Mouse (Mus musculus): ENCODE results near the gene Foxe3. TPM values are rescaled to one million over a fixed set of nuclear protein-coding genes. Genes with fewer than 3 reads are reported as not detected.

Gene Foxe3
- polyA plus RNA-seq, 1 experiment from 2014 or later = not detected

- H3K4me2 ChIP-seq = no peak overlapping the region
- no peaks in the 10 kb centered on the region for H3K4me1 ChIP-seq (replicated peaks)
- no peak overlapping the region for H3K27ac ChIP-seq (replicated peaks)
- H3K4me3 ChIP-seq = no peak overlapping the region
- ATAC-seq (ENCODE audit: low FRiP score, low read depth) = no peak
- H3K36me3 ChIP-seq = no peaks in the 10 kb centered on the region
- 0 out of 2 replicates have a peak, but pooled peaks cover 8% of the 10 kb centered on the region for H3K27me3 ChIP-seq
- 46% methylated on average over 8 of the region's 8 CpGs for WGBS
- H3K9me3 ChIP-seq = no peaks in the 10 kb centered on the region
- H3K9ac ChIP-seq = no peak overlapping the region
These were observed 16.8 kb upstream of the Foxe3 start for GRCm38 (mm10) chr4:114942583-114942982.

GRCm38 (mm10) chr4:114942112-114942511 is 16.3 kb upstream of the Foxe3 start:
- H3K9ac ChIP-seq = no peak overlapping the region
- no peaks in the 10 kb centered on the region for H3K36me3 ChIP-seq
- no peak for ATAC-seq (ENCODE audit: low FRiP score, low read depth)
- no peak overlapping the region for H3K4me2 ChIP-seq
- 0 out of 2 replicates have a peak, but pooled peaks cover 11% of the 10 kb centered on the region for H3K27me3 ChIP-seq
- no peaks in the 10 kb centered on the region for H3K4me1 ChIP-seq (replicated peaks)
- no peak overlapping the region for H3K27ac ChIP-seq (replicated peaks)
- no peak overlapping the region for H3K4me3 ChIP-seq
- WGBS = 35% methylated on average over 4 of the region's 4 CpGs
- H3K9me3 ChIP-seq = no peaks in the 10 kb centered on the region

GRCm38 (mm10) chr4:114941311-114941710 is 15.5 kb upstream of the Foxe3 start:
- ATAC-seq (ENCODE audit: low FRiP score, low read depth) = no peak
- Histone ChIP-seq H3K9ac (no peak overlapping the region), H3K9me3 (no peaks in the 10 kb centered on the region), H3K36me3 (no peaks in the 10 kb centered on the region), H3K4me1 (replicated peaks) (no peaks in the 10 kb centered on the region), H3K27me3 (0 out of 2 replicates have a peak, but pooled peaks cover 9% of the 10 kb centered on the region), H3K4me3 (no peak overlapping the region), H3K27ac (replicated peaks) (no peak overlapping the region), H3K4me2 (no peak overlapping the region)
- WGBS = 73% methylated on average over 4 of the region's 4 CpGs

- no peak for ATAC-seq (ENCODE audit: low FRiP score, low read depth)
- WGBS = 55% methylated on average over 3 of the region's 3 CpGs
- Histone ChIP-seq H3K27ac (replicated peaks) (no peak overlapping the region), H3K9me3 (no peaks in the 10 kb centered on the region), H3K36me3 (no peaks in the 10 kb centered on the region), H3K4me3 (no peak overlapping the region), H3K9ac (no peak overlapping the region), H3K4me2 (no peak overlapping the region), H3K4me1 (replicated peaks) (no peaks in the 10 kb centered on the region), H3K27me3 (peaks cover 7% of the 10 kb centered on the region; the same call in 1 of the 2 replicates)
These were observed 12.4 kb upstream of the Foxe3 start for GRCm38 (mm10) chr4:114938248-114938647.

- ATAC-seq (ENCODE audit: low FRiP score, low read depth) = no peak
- 63% methylated on average over 4 of the region's 4 CpGs for WGBS
- Histone ChIP-seq H3K4me3 (no peak overlapping the region), H3K4me1 (replicated peaks) (no peaks in the 10 kb centered on the region), H3K27me3 (peaks cover 7% of the 10 kb centered on the region; the same call in 1 of the 2 replicates), H3K9ac (no peak overlapping the region), H3K9me3 (no peaks in the 10 kb centered on the region), H3K4me2 (no peak overlapping the region), H3K36me3 (no peaks in the 10 kb centered on the region), H3K27ac (replicated peaks) (no peak overlapping the region)
These were observed 11.7 kb upstream of the Foxe3 start for GRCm38 (mm10) chr4:114937459-114938047.

- no peak overlapping the region for H3K4me2 ChIP-seq
- H3K9me3 ChIP-seq = no peaks in the 10 kb centered on the region
- no peak overlapping the region for H3K27ac ChIP-seq (replicated peaks)
- H3K9ac ChIP-seq = no peak overlapping the region
- H3K4me1 ChIP-seq (replicated peaks) = no peaks in the 10 kb centered on the region
- peaks cover 16% of the 10 kb centered on the region for H3K27me3 ChIP-seq
- ATAC-seq (ENCODE audit: low FRiP score, low read depth) = no peak
- WGBS = 93% methylated on average over 6 of the region's 6 CpGs
- no peak overlapping the region for H3K4me3 ChIP-seq
- H3K36me3 ChIP-seq = no peaks in the 10 kb centered on the region
These were observed 8.4 kb upstream of the Foxe3 start for GRCm38 (mm10) chr4:114934188-114934587.

- H3K27me3 ChIP-seq = peaks cover 24% of the 10 kb centered on the region
- no peak overlapping the region for H3K4me2 ChIP-seq
- no peak for ATAC-seq (ENCODE audit: low FRiP score, low read depth)
- no peak overlapping the region for H3K9ac ChIP-seq
- H3K36me3 ChIP-seq = no peaks in the 10 kb centered on the region
- H3K4me1 ChIP-seq (replicated peaks) = no peaks in the 10 kb centered on the region
- no peak overlapping the region for H3K27ac ChIP-seq (replicated peaks)
- no peak overlapping the region for H3K4me3 ChIP-seq
- whole genome bisulfite sequencing = 93% methylated on average over 4 of the region's 4 CpGs
- H3K9me3 ChIP-seq = no peaks in the 10 kb centered on the region
These were observed 6.9 kb upstream of the Foxe3 start for GRCm38 (mm10) chr4:114932747-114933146.

GRCm38 (mm10) chr4:114929155-114929554 is 3.3 kb upstream of the Foxe3 start:
- no peaks in the 10 kb centered on the region for H3K9me3 ChIP-seq
- no peak overlapping the region for H3K9ac ChIP-seq
- ATAC-seq (ENCODE audit: low FRiP score, low read depth) = no peak
- no peak overlapping the region for H3K27ac ChIP-seq (replicated peaks)
- H3K27me3 ChIP-seq = peaks cover 58% of the 10 kb centered on the region
- no peak overlapping the region for H3K4me3 ChIP-seq
- H3K36me3 ChIP-seq = no peaks in the 10 kb centered on the region
- 24% methylated on average over 15 of the region's 15 CpGs for WGBS
- peaks cover 13% of the 10 kb centered on the region for H3K4me1 ChIP-seq (replicated peaks)
- no peak overlapping the region for H3K4me2 ChIP-seq

GRCm38 (mm10) chr4:114924971-114925916 is 569 bp downstream of the Foxe3 start:
- Histone ChIP-seq H3K27ac (replicated peaks) (no peak overlapping the region), H3K27me3 (peaks cover 89% of the 10 kb centered on the region), H3K9me3 (no peaks in the 10 kb centered on the region), H3K4me1 (replicated peaks) (peaks cover 13% of the 10 kb centered on the region), H3K9ac (no peak overlapping the region), H3K36me3 (no peaks in the 10 kb centered on the region), H3K4me3 (peak overlapping the region; percentile 39), H3K4me2 (peak overlapping the region; percentile 66)
- under 1% methylated on average over 101 of the region's 125 CpGs for WGBS
- peak; percentile 37; the same call in 1 of the 2 replicates for ATAC-seq (ENCODE audit: low FRiP score, low read depth)

- Histone ChIP-seq H3K9ac (no peak overlapping the region), H3K27ac (replicated peaks) (no peak overlapping the region)
These were observed 8.7 kb downstream of the Foxe3 start for GRCm38 (mm10) chr4:114917091-114917490.

GRCm38 (mm10) chr4:114916056-114916455 is 9.8 kb downstream of the Foxe3 start:
- H3K4me3 ChIP-seq = no peak overlapping the region
- no peak overlapping the region for H3K4me2 ChIP-seq
- no peak overlapping the region for H3K27ac ChIP-seq (replicated peaks)
- peaks cover 86% of the 10 kb centered on the region for H3K27me3 ChIP-seq
- no peak overlapping the region for H3K9ac ChIP-seq
- ATAC-seq (ENCODE audit: low FRiP score, low read depth) = no peak
- H3K4me1 ChIP-seq (replicated peaks) = no peaks in the 10 kb centered on the region; the same call in 1 of the 2 replicates
- no peaks in the 10 kb centered on the region for H3K36me3 ChIP-seq
- H3K9me3 ChIP-seq = no peaks in the 10 kb centered on the region
- WGBS = 37% methylated on average over 4 of the region's 4 CpGs

More at GRCm38 (mm10) chr4:114917091-114917490, 8.7 kb downstream of the Foxe3 start:
- Histone ChIP-seq H3K4me1 (replicated peaks) (no peaks in the 10 kb centered on the region; the same call in 1 of the 2 replicates), H3K9me3 (no peaks in the 10 kb centered on the region), H3K27me3 (peaks cover 85% of the 10 kb centered on the region), H3K4me2 (no peak overlapping the region), H3K36me3 (no peaks in the 10 kb centered on the region), H3K4me3 (no peak overlapping the region)
- no peak for ATAC-seq (ENCODE audit: low FRiP score, low read depth)
- WGBS = 46% methylated on average over 2 of the region's 2 CpGs

GRCm38 (mm10) chr4:114913594-114913962 is 12.2 kb downstream of the Foxe3 start:
- H3K4me1 ChIP-seq (replicated peaks) = peaks cover 9% of the 10 kb centered on the region

More at GRCm38 (mm10) chr4:114913594-114913962, 12.2 kb downstream of the Foxe3 start:
- no peaks in the 10 kb centered on the region for H3K9me3 ChIP-seq
- H3K27ac ChIP-seq (replicated peaks) = no peak overlapping the region
- H3K9ac ChIP-seq = no peak overlapping the region
- no peak overlapping the region for H3K4me3 ChIP-seq
- 2% methylated on average over 13 of the region's 13 CpGs for WGBS
- peak; percentile 40; the same call in 1 of the 2 replicates for ATAC-seq (ENCODE audit: low FRiP score, low read depth)
- H3K36me3 ChIP-seq = no peaks in the 10 kb centered on the region
- H3K27me3 ChIP-seq = peaks cover 92% of the 10 kb centered on the region
- H3K4me2 ChIP-seq = no peak overlapping the region

All from hindbrain, embryonic 15.5 days (tissue).